Mouse (Mus musculus): Measurements from ENCODE around the gene Gm12355. TPM values are rescaled to one million over a fixed set of nuclear protein-coding genes. Genes with fewer than 3 reads are reported as not detected.

Gm12355 gene
- total and polyA plus RNA-seq, 2 experiments from 2014 or later: 0.21 to 0.25 TPM

DNA sequence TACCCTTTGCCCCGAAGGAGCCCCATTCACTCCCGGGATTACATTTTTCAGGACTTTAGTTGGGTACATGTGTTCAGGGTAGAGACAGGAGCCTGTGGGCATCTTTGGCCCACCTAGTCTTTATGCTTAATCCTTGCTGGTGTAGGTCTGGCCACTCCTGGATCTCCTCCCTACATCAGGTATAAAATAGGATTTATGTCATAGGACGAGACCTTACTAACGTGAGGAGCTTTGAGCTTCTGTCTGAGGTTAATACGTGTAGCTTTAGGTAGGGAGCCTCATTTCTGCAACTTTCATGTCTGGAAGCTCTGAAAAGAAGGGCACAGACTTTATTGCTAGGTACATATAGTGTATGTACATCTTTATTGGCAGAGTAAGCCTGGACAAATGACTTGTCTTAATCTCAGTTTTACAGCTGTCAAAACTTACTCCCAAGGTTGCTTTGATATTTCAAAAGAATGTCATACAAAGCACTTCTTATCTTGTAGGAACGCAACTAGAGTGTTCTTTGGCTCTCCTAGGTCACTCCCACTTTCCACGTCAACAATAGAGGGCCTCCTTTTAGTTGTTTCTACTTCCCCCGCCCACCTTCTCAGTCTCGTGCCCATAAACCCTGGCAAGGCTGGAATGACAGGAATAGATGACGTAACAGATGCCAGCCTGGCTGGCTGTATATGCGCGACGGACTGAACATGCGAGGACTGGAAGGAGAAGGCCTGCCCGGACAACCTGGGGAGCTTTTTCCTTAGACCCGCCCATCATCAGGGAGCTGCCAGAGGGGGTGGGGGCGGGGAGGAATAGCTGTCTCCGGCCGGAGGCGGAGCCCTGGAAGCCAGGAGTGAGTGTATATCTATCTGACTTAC, 37.5 kb downstream of the Gm12355 start:
- Histone ChIP-seq H3K27me3 (ENCODE audit: insufficient read depth, low read length) (no peaks in the 10 kb centered on the region), H3K9me3 (ENCODE audit: low read length) (no peaks in the 10 kb centered on the region), H3K4me1 (ENCODE audit: insufficient read depth, low read length) (peaks cover 31% of the 10 kb centered on the region), H3K36me3 (ENCODE audit: insufficient read depth, low read length) (peaks cover 6% of the 10 kb centered on the region; the same call in 1 of the 2 replicates), H3K9ac (replicated peaks; ENCODE audit: low read length) (peak overlapping the region; percentile 83; the same call in 1 of the 2 replicates), H3K4me3 (ENCODE audit: low read length) (peak overlapping the region; percentile 90), H3K27ac (peak overlapping the region; percentile 67), H3K4me2 (ENCODE audit: low read depth, low read length) (peak overlapping the region; percentile 96)
- ATAC-seq: peak; percentile 65; the same call in 1 of the 2 replicates
- TF ChIP-seq CTCF (IDR thresholded peaks at IDR 0.05; ENCODE audit: low read depth): no peak
- DNase-seq (ENCODE audit: low spot score): peak; percentile 78
- 6% methylated on average over 20 of the region's 20 CpGs for WGBS

DNA sequence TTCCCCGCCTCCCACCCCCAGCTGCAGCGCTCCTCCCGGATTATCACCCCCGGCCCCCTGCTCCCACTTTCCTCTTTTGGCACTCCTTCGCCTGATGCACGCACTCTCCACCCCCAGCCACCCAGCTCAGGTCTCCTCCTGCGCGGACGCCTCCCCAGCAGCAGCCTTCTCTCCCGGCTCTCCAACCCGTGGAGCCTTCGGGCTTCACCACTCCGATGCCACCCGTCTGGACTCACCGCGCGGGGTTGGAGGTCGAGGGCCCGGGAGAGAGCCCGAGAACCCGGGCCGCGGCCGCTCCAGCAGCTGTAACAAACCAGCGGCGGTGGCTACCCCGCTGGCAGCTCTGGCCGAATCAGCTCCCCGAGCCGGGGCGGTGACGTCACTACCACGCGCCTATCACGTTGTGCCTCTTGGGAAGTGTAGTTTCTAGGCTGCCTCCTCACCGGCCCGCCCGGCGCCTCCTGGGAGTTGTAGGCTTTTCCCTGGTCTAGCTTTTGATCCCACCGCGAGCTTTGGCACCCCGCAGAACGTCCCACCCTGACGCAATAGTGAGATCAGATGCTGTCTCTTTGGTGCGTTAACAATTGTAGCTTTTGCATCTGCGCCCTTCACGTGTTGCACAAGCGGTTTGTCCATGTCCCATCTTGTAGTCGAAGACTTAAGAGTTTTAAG, 38.4 kb downstream of the Gm12355 start, which contains the start of gene Ormdl3:
TSS of gene Ormdl3 (minus strand) at position 477 of the 672 bp plus-strand sequence.
- Histone ChIP-seq H3K4me3 (ENCODE audit: low read length) (peak within 1 kb of the TSS; percentile 90), H3K27me3 (ENCODE audit: insufficient read depth, low read length) (no peaks in the 10 kb centered on the region), H3K4me2 (ENCODE audit: low read depth, low read length) (peak within 1 kb of the TSS; percentile 96), H3K27ac (peak within 1 kb of the TSS; percentile 84), H3K9me3 (ENCODE audit: low read length) (no peaks in the 10 kb centered on the region), H3K36me3 (ENCODE audit: insufficient read depth, low read length) (peaks cover 15% of the 10 kb centered on the region; the same call in 1 of the 2 replicates), H3K4me1 (ENCODE audit: insufficient read depth, low read length) (peaks cover 31% of the 10 kb centered on the region), H3K9ac (replicated peaks; ENCODE audit: low read length) (peak within 1 kb of the TSS; percentile 83)
- DNase-seq (ENCODE audit: low spot score): peak; percentile 99
- WGBS: 0% methylated on average over 49 of the region's 49 CpGs
- TF ChIP-seq CTCF (IDR thresholded peaks at IDR 0.05; ENCODE audit: low read depth): no peak
- ATAC-seq: peak; percentile 93

DNA sequence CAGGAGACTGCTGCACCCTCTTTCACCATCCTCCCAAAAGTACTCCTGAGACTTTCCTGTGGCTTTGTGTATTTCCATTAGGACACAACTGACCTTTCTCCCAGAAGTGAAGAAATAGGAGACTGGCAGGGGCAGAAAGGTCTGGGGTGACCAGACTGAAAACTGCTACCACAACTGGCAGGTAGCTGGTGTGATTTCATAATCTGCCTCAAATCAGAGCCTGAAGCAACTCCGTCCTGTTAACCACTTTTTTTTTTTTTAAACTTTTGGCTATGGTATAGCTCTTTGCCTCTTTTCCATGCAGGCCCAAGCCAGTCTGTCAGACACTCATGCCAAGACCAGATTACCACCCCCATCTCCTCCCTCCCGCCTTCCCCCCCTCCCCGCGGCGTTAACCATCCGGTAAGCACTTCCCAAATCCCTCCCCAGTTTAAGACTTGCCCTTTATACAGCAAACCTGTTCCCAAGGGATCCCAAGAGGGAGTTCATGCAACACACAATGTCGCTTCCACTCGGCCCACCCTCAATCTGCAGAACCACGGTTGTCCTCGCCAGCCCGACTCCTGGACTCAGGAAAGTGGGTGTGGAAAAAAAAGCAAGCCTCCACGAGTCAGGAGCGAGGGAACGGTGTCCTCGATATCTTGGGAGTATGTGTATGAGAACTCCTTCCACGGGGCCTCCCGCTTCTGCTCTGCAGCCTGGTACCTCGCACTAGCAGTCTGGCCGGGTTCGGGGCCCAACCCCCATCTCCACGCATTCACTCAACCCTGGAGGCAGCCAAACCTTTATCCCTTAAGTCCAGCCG, 39.2 kb downstream of the Gm12355 start:
- Histone ChIP-seq H3K9ac (replicated peaks; ENCODE audit: low read length) (peak overlapping the region; percentile 83), H3K9me3 (ENCODE audit: low read length) (no peaks in the 10 kb centered on the region), H3K27me3 (ENCODE audit: insufficient read depth, low read length) (no peaks in the 10 kb centered on the region), H3K4me3 (ENCODE audit: low read length) (peak overlapping the region; percentile 90), H3K27ac (peak overlapping the region; percentile 84), H3K4me1 (ENCODE audit: insufficient read depth, low read length) (peaks cover 31% of the 10 kb centered on the region), H3K4me2 (ENCODE audit: low read depth, low read length) (peak overlapping the region; percentile 96), H3K36me3 (ENCODE audit: insufficient read depth, low read length) (peaks cover 16% of the 10 kb centered on the region; the same call in 1 of the 2 replicates)
- peak; percentile 48 for DNase-seq (ENCODE audit: low spot score)
- 2% methylated on average over 22 of the region's 22 CpGs for WGBS
- TF ChIP-seq CTCF (IDR thresholded peaks at IDR 0.05; ENCODE audit: low read depth): no peak
- peak; percentile 42 for ATAC-seq

DNA sequence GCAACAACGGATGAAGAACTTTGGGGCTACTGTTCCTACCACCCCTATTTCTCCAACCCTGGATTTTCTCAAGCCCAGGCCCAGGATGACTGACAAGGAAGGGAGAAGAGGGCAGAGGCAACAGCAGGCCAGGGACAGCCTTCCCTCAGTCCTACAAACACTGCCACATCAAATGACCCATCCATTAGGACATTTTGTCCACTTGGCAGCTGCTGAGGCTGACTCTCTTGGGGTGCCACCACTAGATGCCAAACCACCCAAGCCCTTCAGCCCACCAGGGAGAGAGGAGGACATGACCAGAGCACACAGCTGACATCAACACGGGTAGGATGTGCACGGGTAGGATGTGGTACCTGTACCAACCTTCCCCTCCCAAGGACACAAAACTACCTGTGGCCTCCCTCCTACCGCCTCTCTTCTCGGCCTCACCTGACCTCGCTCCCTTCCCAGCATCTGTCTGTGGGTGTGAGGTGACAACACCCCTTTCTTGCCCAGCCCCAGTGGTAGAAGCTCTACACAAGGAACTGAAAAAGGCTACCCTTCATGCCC, 40.8 kb downstream of the Gm12355 start:
- peaks cover 16% of the 10 kb centered on the region; the same call in 1 of the 2 replicates for H3K36me3 ChIP-seq (ENCODE audit: insufficient read depth, low read length)
- ATAC-seq (no peak), DNase-seq (ENCODE audit: low spot score) (no peak)
- H3K27ac ChIP-seq: no peak overlapping the region
- H3K4me2 ChIP-seq (ENCODE audit: low read depth, low read length): no peak overlapping the region
- H3K9me3 ChIP-seq (ENCODE audit: low read length): no peaks in the 10 kb centered on the region
- peaks cover 31% of the 10 kb centered on the region for H3K4me1 ChIP-seq (ENCODE audit: insufficient read depth, low read length)
- 90% methylated on average over 6 of the region's 6 CpGs for WGBS
- TF ChIP-seq CTCF (IDR thresholded peaks at IDR 0.05; ENCODE audit: low read depth): no peak
- H3K4me3 ChIP-seq (ENCODE audit: low read length): no peak overlapping the region
- no peak overlapping the region for H3K9ac ChIP-seq (replicated peaks; ENCODE audit: low read length)
- no peaks in the 10 kb centered on the region for H3K27me3 ChIP-seq (ENCODE audit: insufficient read depth, low read length)

DNA sequence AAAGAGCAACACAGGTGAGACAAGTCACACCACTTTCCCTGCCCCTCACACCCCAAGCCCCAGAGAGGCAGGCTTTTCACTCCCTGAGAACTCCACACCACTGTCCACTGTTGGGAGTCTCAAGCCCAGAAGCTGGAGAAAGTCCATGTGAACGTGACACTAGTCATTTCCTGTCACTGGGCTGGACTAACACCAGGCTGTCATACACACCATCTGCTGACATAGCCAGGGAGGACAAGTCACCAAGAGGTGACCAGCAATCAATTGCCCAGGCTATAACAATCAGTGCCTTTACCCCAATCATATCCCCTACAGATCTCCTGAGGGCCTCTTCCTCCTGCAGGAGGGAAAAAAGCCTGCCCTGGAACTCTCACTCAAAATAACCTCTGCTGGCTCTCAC, 41.3 kb downstream of the Gm12355 start:
- Histone ChIP-seq H3K27ac (no peak overlapping the region), H3K36me3 (ENCODE audit: insufficient read depth, low read length) (peaks cover 16% of the 10 kb centered on the region; the same call in 1 of the 2 replicates), H3K9me3 (ENCODE audit: low read length) (no peaks in the 10 kb centered on the region), H3K4me3 (ENCODE audit: low read length) (no peak overlapping the region), H3K4me1 (ENCODE audit: insufficient read depth, low read length) (peaks cover 31% of the 10 kb centered on the region), H3K4me2 (ENCODE audit: low read depth, low read length) (no peak overlapping the region), H3K27me3 (ENCODE audit: insufficient read depth, low read length) (no peaks in the 10 kb centered on the region), H3K9ac (replicated peaks; ENCODE audit: low read length) (no peak overlapping the region)
- DNase-seq (ENCODE audit: low spot score): no peak
- ATAC-seq: no peak
- 70% methylated on average over 1 of the region's 1 CpGs for WGBS
- no peak for TF ChIP-seq CTCF (IDR thresholded peaks at IDR 0.05; ENCODE audit: low read depth)

DNA sequence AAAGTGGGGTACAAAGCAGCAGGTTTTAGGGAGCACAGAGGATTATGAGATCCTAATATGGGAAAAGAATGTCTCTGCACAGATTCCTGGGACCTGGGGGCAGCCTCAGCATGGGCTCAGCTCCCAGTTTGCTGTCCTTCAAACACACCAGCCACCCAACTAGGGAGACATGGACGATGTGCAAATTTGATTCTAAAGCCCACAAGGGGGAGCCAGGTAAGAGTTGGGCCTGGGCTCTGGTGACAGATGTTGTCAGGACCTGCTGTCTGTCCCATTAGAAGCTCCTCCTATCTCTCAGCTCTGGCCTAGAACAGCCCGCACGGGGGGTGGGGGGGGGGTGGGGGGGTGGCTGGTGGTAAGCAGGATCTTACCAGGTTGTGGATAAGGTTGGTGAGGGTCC, 41.9 kb downstream of the Gm12355 start:
- WGBS: 43% methylated on average over 3 of the region's 3 CpGs
- Histone ChIP-seq H3K4me1 (ENCODE audit: insufficient read depth, low read length) (peaks cover 28% of the 10 kb centered on the region), H3K4me2 (ENCODE audit: low read depth, low read length) (no peak overlapping the region), H3K9me3 (ENCODE audit: low read length) (no peaks in the 10 kb centered on the region), H3K36me3 (ENCODE audit: insufficient read depth, low read length) (peaks cover 16% of the 10 kb centered on the region; the same call in 1 of the 2 replicates), H3K4me3 (ENCODE audit: low read length) (no peak overlapping the region), H3K27ac (no peak overlapping the region), H3K27me3 (ENCODE audit: insufficient read depth, low read length) (no peaks in the 10 kb centered on the region), H3K9ac (replicated peaks; ENCODE audit: low read length) (no peak overlapping the region)
- ATAC-seq (no peak), DNase-seq (ENCODE audit: low spot score) (no peak)
- no peak for TF ChIP-seq CTCF (IDR thresholded peaks at IDR 0.05; ENCODE audit: low read depth)

Measured in hindbrain, postnatal 0 days (tissue).